Mouse (Mus musculus): ENCODE results near the gene Gm10715.
A peak's percentile ranks its signal among the peaks of the same experiment; 100 is the strongest.
"Not testable (repeated sequence)": the region's sequence is repeated elsewhere in the genome, so short reads cannot be mapped to it uniquely, and the experiment has no call there.

Gene Gm10715

GRCm38 (mm10) chr9:3024912-3025467 is 11.7 kb upstream of the Gm10715 start, which contains the start of gene Gm10717:
Gm10717 (plus strand) TSS chr9:3025417.
- not testable (repeated sequence) for DNase-seq (ENCODE audit: low read depth, low spot score)

DNA sequence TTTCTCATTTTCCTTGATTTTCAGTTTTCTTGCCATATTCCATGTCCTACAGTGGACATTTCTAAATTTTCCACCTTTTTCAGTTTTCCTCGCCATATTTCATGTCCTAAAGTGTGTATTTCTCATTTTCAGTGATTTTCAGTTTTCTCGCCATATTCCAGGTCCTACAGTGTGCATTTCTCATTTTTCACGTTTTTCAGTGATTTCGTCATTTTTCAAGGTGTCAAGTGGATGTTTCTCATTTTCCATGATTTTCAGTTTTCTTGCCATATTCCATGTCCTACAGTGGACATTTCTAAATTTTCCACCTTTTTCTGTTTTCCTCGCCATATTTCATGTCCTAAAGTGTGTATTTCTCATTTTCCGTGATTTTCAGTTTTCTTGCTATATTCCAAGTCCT is 11.0 kb upstream of the Gm10715 start:
- DNase-seq (ENCODE audit: low read depth, low spot score), result not testable (repeated sequence)

- not testable (repeated sequence) for DNase-seq (ENCODE audit: low read depth, low spot score)
These were observed 10.5 kb upstream of the Gm10715 start for GRCm38 (mm10) chr9:3026136-3026535.

DNA sequence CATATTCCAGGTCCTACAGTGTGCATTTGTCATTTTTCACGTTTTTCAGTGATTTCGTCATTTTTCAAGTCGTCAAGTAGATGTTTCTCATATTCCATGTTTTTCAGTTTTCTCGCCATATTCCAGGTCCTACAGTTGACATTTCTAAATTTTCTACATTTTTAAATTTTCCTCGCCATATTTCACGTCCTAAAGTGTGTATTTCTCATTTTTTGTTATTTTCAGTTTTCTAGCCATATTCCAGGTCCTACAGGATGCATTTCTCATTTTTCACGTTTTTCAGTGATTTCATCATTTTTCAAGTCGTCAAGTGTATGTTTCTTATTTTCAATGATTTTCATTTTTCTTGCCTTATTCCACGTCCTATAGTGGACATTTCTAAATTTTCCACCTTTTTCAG is 9.9 kb upstream of the Gm10715 start:
- not testable (repeated sequence) for DNase-seq (ENCODE audit: low read depth, low spot score)

DNA sequence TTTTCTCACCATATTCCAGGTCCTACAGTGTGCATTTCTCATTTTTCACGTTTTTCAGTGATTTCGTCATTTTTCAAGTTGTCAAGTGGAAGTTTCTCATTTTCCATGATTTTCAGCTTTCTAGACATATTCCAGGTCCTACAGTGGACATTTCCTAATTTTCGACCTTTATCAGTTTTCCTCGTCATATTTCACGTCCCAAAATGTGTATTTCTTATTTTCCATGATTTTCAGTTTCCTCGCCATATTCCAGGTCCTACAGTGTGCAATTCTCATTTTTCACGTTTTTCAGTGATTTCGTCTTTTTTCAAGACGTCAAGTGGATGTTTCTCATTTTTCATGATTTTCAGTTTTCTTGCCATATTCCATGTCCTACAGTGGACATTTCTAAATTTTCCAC is 9.5 kb upstream of the Gm10715 start:
- peak; percentile 24 for DNase-seq (ENCODE audit: low read depth, low spot score)

- not testable (repeated sequence) for DNase-seq (ENCODE audit: low read depth, low spot score)
These were observed 7.2 kb upstream of the Gm10715 start for GRCm38 (mm10) chr9:3029276-3030000.

- peak; percentile 78 for DNase-seq (ENCODE audit: low read depth, low spot score)
These were observed 5.9 kb upstream of the Gm10715 start for GRCm38 (mm10) chr9:3030677-3031318.

DNA sequence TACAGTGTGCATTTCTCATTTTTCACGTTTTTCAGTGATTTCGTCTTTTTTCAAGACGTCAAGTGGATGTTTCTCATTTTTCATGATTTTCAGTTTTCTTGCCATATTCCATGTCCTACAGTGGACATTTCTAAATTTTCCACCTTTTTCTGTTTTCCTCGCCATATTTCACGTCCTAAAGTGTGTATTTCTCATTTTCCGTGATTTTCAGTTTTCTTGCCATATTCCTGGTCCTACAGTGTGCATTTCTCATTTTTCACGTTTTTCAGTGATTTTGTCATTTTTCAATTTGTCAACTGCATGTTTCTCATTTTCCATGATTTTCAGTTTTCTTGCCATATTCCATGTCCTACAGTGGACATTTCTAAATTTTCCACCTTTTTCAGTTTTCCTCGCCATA is 2.4 kb upstream of the Gm10715 start, which contains the start of gene Gm17535:
Gm17535 (plus strand) TSS at position 301 of the 400 bp plus-strand sequence.
- DNase-seq (ENCODE audit: low read depth, low spot score), result not testable (repeated sequence)

DNA sequence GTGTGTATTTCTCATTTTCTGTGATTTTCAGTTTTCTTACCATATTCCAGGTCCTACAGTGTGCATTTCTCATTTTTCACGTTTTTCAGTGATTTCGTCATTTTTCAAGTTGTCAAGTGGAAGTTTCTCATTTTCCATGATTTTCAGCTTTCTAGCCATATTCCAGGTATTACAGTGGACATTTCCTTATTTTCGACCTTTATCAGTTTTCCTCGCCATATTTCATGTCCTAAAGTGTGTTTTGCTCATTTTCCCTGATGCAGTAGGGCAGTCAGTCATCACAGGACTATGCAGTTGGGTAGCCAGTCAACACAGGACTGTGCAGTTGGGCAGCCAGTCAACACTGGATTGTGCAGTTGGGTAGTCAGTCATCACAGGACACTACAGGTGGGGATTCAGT is 1.5 kb downstream of the Gm10715 start:
- not testable (repeated sequence) for DNase-seq (ENCODE audit: low read depth, low spot score)
